Mouse (Mus musculus): ENCODE measurements around the gene Pde2a.
"Not testable (repeated sequence)": the region's sequence is repeated elsewhere in the genome, so short reads cannot be mapped to it uniquely, and the experiment has no call there.

Gene Pde2a

GRCm38 (mm10) chr7:101534428-101534827, 112.9 kb downstream of the Pde2a start:
- no peak for DNase-seq

- DNase-seq, result no peak
Observed at GRCm38 (mm10) chr7:101535102-101535501, 113.6 kb downstream of the Pde2a start.

GRCm38 (mm10) chr7:101535517-101535916, 114.0 kb downstream of the Pde2a start:
- DNase-seq, result no peak

GRCm38 (mm10) chr7:101537541-101537940, 116.0 kb downstream of the Pde2a start:
- no peak for DNase-seq

- peak; percentile 12 for DNase-seq
Observed at GRCm38 (mm10) chr7:101538141-101538933, 116.8 kb downstream of the Pde2a start.

- no peak for DNase-seq
Observed at GRCm38 (mm10) chr7:101539774-101540173, 118.3 kb downstream of the Pde2a start.

GRCm38 (mm10) chr7:101540684-101541083, 119.2 kb downstream of the Pde2a start:
- DNase-seq, result no peak

GRCm38 (mm10) chr7:101541132-101541531, 119.6 kb downstream of the Pde2a start:
- peak; percentile 65 for DNase-seq

- no peak for DNase-seq
Observed at GRCm38 (mm10) chr7:101541734-101542133, 120.2 kb downstream of the Pde2a start.

GRCm38 (mm10) chr7:101547651-101548050, 126.2 kb downstream of the Pde2a start:
- no peak for DNase-seq

- no peak for DNase-seq
Observed at GRCm38 (mm10) chr7:101549266-101549665, 127.8 kb downstream of the Pde2a start.

GRCm38 (mm10) chr7:101550686-101551485, 129.4 kb downstream of the Pde2a start:
- DNase-seq, result no peak

GRCm38 (mm10) chr7:101551530-101551929, 130.0 kb downstream of the Pde2a start:
- DNase-seq, result no peak

GRCm38 (mm10) chr7:101555473-101555872, 134.0 kb downstream of the Pde2a start:
- not testable (repeated sequence) for DNase-seq

GRCm38 (mm10) chr7:101557391-101557790, 135.9 kb downstream of the Pde2a start:
- DNase-seq, result no peak

- DNase-seq, result not testable (repeated sequence)
Observed at GRCm38 (mm10) chr7:101559393-101559792, 137.9 kb downstream of the Pde2a start.
